Mouse (Mus musculus): Measurements from ENCODE around the gene Pfdn6.
"Not testable (repeated sequence)": the region's sequence is repeated elsewhere in the genome, so short reads cannot be mapped to it uniquely, and the experiment has no call there.

Pfdn6 gene

DNA sequence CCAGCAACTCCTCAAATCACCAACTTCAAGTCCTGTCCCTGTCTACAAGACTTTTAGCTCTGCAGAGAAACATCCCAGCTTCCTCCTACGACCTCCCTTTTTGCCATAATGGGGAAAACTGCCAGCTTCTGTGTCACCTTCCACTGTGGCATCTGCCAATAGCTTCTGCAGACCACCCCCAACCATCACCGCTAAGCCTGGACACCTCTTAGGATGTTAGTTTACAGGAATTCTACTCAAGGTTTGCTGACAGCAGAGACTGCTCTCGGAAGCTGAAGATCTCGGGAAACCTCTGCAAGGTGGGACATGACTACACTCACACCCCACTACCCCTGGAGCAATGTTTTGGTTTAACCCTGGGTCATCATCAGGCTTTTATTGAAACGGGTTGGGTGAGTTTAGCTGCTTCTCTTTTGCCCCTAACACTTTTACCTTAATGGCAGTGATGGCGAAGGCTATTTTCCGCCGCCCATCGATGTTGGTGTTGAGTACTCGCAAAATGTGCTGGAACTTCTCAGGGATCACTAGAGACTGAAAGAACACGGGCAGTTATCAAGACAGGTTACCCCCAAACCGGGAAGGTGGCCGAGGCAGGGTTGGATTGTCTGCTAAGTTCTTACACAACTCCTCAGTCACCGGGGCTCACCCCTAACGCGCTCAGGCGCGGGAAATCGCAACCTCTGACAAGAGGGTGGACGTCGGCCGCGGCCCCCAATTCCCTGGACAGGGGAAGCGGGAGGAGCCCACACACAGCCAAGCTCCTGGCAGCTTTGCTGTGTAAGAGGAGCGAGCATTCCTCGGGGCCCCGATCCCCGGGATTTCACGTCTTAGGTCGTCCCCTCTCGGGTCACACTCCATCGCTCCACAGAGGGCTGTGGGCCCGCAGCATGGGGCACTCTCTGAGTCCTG lies 14.8 kb upstream of the Pfdn6 start:
- peak; percentile 47 for DNase-seq

GRCm38 (mm10) chr17:33953961-33954565 lies 13.9 kb upstream of the Pfdn6 start:
- DNase-seq = no peak

DNA sequence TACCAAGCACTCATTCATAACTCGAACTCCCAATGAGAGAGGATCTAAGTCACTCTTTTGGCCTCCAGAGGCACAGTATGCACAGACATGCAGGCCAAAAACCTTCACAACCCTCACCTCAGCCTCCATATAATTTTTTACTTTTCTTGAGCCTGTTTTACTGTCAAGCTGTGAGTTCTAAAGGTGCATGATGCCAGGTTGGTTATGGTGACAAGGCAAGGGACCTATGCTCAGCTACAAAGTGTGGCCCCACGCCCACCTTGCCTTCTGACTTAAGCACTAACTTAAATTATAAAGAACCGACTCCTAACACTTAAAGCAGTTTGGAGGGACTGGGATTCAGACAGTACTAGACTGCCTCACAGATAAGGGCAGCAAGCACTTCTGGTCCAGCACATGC lies 13.2 kb upstream of the Pfdn6 start:
- DNase-seq = no peak

DNA sequence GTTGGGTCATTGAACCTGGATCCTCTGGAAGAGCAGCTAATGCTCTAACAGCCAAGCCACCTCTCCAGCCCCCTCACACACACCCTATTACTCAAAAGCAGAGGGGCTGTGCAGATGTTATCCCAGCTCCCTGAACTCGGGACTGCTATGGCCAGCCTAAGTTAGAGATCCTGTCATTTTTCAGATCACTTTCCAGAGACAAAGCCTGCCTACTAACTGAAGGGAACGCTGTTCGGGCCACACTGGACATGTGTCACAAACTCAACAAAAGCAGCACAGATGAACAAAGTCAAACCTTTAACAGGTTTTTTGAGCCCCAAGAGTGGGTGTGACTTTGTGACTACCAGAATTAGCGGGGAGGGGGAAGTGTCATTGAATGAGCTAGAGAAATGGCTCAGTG lies 12.7 kb upstream of the Pfdn6 start:
- DNase-seq = no peak

GRCm38 (mm10) chr17:33952015-33952414 lies 11.9 kb upstream of the Pfdn6 start:
- not testable (repeated sequence) for DNase-seq

DNA sequence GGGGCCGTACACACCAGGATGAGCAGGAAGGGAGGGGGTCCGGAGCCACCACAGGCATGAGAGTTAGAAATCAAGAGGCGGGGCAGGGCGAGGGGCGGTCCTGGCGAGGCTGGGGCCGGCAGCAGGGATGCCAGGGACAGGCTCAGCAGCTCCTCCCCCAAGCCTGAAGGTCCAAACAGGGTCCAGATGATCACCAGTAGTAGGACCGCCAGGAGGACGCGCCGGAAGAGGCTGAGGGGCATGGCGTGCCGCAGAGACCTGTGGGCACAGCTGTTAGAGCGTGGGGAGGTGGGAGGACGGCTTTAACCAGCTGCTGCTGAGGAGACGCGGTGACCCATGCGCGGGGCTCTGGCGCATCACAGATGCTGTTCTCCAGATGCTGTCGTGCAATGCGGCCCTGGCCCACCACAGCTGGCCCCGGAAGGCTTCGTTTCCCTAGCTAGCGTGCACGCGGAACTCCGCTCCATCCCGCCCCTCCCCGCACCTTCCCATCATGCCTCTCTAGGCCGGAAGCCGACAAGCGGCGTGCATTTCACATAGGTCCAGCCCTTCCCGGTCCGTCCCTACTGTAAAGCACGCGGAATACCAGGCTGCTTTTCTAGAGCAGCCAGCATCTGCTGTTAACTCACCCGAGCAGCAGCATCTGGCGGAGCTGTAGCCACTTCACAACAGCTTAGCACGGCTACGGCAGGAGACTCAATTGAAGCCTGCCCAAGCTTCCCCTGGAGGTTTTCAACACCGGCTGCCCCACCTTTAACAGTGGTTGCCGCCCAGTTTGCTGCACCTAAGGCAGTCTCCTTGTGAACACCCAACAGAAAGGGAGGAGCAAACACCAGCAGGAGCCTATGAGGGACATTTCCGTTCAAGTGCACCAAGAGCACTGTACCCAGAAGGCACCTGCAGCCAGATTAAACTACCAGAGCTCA lies 11.1 kb upstream of the Pfdn6 start, which contains the start of gene B3galt4:
TSS of gene B3galt4 (minus strand) at position 468 of the 926 bp plus-strand sequence.
- peak; percentile 68 for DNase-seq

- DNase-seq = no peak
These were observed 10.0 kb upstream of the Pfdn6 start for GRCm38 (mm10) chr17:33950131-33950625.

- DNase-seq = no peak
These were observed 8.9 kb upstream of the Pfdn6 start for GRCm38 (mm10) chr17:33948905-33949537.

DNA sequence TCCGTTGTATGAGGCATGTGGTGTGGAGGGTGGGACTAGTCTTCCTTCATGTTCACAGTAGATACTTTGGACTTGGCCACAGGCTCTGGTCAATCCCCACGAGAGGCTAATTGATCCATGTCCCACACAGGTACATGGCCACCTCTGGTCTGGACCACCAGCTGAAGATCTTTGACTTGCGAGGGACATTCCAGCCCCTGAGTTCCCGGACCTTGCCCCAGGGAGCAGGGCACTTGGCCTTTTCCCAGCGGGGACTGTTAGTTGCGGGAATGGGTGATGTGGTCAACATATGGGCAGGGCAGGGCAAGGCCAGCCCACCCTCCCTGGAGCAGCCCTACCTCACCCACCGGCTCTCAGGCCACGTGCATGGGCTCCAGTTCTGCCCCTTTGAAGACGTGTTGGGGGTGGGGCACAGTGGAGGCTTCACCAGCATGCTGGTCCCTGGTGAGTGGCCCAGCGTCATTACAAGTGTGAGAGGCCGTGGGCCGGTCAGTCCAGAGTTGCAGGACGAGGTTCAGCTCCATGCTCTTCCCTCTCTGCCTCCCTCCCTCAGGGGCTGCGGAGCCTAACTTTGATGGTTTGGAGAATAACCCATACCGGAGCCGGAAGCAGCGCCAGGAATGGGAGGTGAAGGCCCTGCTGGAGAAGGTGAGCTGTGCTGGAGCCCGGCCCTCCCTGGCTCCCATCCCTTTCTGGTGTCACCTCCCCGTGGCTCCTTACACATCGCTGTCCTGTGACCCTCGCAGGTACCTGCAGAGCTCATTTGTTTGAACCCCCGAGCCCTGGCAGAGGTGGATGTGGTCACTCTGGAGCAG lies 8.2 kb upstream of the Pfdn6 start:
- DNase-seq = no peak

GRCm38 (mm10) chr17:33947430-33948089 lies 7.4 kb upstream of the Pfdn6 start:
- DNase-seq = no peak

DNA sequence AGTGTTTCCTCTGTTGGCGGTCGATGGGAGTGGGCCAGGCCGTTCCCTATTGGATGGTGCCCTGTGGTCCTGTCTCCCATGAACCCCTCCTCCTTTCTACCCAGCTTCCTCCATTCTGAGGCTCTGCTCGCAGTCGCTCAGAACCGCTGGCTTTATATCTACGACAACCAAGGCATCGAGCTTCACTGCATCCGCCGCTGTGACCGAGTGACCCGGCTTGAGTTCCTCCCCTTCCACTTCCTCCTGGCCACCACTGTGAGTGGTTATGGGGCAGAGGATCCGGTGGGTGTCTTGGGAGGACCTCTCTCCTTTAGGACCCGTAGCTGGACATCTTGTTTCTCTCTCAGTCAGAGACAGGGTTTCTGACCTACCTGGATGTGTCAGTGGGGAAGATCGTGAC lies 3.3 kb upstream of the Pfdn6 start:
- DNase-seq = no peak

GRCm38 (mm10) chr17:33941381-33941780 lies 1.2 kb upstream of the Pfdn6 start:
- no peak for DNase-seq

- DNase-seq = no peak
These were observed 838 bp upstream of the Pfdn6 start for GRCm38 (mm10) chr17:33940981-33941380.

- no peak for DNase-seq
These were observed 1.4 kb downstream of the Pfdn6 start for GRCm38 (mm10) chr17:33938783-33939182.

- no peak for DNase-seq
These were observed 3.1 kb downstream of the Pfdn6 start for GRCm38 (mm10) chr17:33936993-33937392.

- no peak for DNase-seq
These were observed 4.6 kb downstream of the Pfdn6 start for GRCm38 (mm10) chr17:33935422-33936055.

DNA sequence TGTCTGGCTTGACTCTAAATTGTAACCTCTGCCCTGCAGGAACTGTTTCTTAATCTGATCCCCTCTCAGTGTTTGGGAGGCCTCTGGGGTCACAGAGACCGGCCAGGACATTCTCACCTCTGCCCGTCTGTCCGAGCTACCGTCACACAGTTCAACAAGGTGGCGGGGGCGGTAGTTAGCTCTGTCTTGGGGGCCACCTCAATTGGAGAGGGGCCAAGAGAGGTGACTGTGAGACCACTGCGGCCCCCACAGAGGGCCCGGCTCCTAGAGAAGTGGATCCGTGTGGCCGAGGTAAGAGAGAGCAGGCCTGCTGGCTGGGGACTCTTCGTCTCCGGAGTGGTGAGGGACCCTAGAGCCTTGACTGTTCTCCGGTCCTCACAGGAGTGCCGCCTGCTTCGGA lies 7.2 kb downstream of the Pfdn6 start:
- DNase-seq = no peak

DNA sequence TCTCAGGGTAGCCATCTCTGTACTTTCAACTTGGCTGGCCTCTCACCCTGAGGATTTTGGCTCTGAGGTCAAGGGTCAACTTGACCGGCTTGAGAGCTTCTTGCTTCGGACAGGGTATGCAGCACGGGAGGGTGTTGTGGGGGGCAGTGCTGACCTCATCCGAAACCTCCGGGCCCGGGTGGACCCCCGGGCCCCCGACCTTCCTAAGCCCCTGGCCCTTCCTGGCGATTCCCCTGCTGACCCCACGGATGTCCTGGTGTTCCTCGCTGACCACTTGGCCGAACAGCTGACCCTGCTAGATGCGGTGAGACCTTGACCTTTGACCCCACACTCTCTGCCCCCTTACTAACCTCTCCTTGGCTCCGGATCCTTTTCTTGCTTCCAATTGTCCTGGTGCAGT lies 7.7 kb downstream of the Pfdn6 start:
- peak; percentile 41 for DNase-seq

GRCm38 (mm10) chr17:33931947-33932346 lies 8.2 kb downstream of the Pfdn6 start:
- no peak for DNase-seq

GRCm38 (mm10) chr17:33931159-33931866 lies 8.8 kb downstream of the Pfdn6 start:
- no peak for DNase-seq
